Mouse (Mus musculus): ENCODE data around the gene Krt87. TPM values are rescaled to one million over a fixed set of nuclear protein-coding genes. Genes with fewer than 3 reads are reported as not detected.

The Krt87 gene
- total RNA-seq, 2 experiments from 2014 or later: 0.37 TPM; not detected in 1

DNA sequence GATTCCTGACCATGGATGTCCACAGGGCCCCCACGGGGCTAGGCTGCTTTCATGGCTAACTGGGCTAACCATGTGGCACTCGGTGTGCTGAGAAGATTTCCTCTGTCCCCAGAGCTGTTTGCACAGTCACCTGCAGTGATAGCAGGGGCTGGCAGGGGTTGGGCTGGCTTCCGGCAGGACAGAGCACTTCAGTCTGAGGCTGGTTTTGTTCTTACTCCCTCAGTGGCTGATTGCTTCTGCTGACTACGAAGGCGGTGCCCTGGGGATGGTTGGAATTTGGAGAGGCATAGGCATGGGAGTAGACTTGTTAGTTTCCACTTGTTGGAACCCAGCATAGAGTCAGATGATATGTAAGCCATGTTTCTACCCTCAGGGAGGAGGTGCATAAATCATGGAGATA lies 13.7 kb downstream of the Krt87 start:
- no peak for DNase-seq (ENCODE audit: low spot score in 2 of 2)
- intact Hi-C loops (cut with DNase I): no loop called here

- intact Hi-C loops (cut with DNase I): no loop called here
- no peak for DNase-seq (ENCODE audit: low spot score in 2 of 2)
Observed at GRCm38 (mm10) chr15:101420903-101421302, 17.7 kb downstream of the Krt87 start.

DNA sequence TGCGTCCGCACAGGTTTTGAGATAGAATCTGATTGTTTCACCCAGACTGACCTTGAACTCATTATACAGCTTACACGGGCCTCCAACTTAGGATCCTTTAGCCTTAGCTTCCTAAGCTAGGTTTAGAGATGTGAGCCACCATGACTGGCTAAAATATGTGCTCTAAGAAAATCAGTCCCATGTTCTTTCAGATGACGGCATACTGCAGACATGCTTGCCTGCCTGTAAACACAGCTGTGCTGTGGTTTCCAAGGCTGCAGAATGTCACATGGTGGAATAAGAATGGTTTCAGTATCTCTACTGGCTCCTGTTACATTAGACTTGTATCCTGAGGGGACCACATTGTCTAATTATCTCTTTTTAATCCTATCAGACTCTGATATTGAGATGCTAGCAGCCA lies 19.7 kb downstream of the Krt87 start:
- intact Hi-C loops (cut with DNase I): no loop called here
- DNase-seq (ENCODE audit: low spot score in 2 of 2): no peak

DNA sequence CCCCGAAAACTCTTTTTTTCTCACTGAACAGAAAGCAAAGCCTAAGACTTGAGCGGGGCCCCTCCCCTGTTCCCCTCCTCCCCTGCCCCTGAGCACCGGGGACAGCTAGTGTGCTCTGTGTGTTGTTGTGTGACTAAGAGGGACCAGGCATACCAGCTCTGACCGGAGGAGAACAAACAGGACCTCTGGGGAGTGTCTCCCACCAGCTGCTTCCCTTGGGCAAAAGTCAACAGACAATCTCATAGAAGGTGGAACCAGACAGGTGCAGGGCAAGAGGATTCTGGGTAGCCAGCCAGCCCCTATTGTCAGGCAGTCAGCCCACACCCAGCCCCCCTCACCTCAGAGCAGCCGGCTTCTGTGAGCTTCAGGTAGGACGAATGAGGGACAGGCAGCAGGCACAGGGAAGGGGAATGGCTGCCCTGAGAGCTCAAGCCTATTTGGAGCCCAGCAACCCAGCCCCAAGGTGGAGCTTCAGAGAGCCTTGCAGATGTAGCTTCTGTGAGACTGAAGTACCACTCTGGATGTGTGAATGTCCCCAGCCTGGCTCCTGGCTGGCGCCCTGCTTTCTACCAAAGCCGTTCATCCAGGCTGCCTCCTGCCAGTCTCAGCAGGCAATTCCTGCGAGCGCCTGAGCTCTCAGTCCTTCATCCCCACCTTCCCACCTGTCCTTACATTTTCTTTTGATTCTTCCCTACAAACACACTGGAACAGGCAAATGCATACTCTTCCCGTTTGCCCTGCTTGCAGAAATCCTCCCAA lies 23.6 kb downstream of the Krt87 start:
- no peak for DNase-seq (ENCODE audit: low spot score in 2 of 2)
- intact Hi-C loops (cut with DNase I): no loop called here

- intact Hi-C loops (cut with DNase I): no loop called here
- no peak for DNase-seq (ENCODE audit: low spot score in 2 of 2)
Observed at GRCm38 (mm10) chr15:101413916-101414635, 24.5 kb downstream of the Krt87 start.

GRCm38 (mm10) chr15:101412188-101412587 lies 26.4 kb downstream of the Krt87 start:
- intact Hi-C loops (cut with DNase I): no loop called here
- no peak for DNase-seq (ENCODE audit: low spot score in 2 of 2)

GRCm38 (mm10) chr15:101410775-101411174 lies 27.8 kb downstream of the Krt87 start, which contains the start of gene Krt7:
TSS of gene Krt7 (plus strand) at chr15:101411043.
- intact Hi-C loops (cut with DNase I): no loop called here
- no peak for DNase-seq (ENCODE audit: low spot score in 2 of 2)

- no peak for DNase-seq (ENCODE audit: low spot score in 2 of 2)
- intact Hi-C loops (cut with DNase I): no loop called here
Observed at GRCm38 (mm10) chr15:101398269-101398668, 40.3 kb downstream of the Krt87 start.

DNA sequence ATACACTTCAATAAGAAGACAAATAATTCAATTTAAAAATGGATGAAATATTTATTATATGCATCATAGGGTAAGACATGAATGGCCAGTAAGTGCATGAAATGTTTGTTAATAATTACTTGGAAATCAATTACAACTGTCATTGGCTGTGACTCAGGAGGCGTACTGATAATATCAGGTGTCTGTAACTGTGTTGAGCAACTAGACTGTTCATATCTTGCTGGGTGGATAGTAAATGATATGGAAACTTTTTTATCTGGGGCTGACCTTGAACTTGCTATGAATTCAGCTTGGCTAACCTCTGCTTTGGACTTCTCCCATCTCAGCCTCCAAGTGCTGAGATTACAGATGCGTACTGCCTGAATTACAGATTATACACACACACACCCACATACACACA lies 40.9 kb downstream of the Krt87 start:
- DNase-seq (ENCODE audit: low spot score in 2 of 2): no peak
- intact Hi-C loops (cut with DNase I): no loop called here

DNA sequence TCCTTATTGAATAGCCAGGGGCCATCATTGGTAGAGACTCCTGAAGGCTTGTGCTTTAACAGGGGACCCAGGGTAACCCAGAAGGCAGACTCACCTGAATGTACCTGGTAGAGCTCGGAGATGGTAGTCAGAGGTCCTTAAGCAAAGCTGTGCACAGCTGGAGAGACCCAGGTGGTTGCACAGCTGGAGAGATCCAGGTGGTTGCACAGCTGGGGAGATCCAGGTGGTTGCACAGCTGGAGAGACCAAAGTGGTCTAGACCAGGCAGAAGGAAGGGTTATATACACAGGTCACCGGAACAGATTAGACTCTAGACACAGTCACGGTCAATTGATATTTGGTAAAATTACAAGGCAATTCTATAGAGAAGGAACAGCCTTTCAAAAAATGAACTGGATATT lies 41.7 kb downstream of the Krt87 start:
- no peak for DNase-seq (ENCODE audit: low spot score in 2 of 2)

DNA sequence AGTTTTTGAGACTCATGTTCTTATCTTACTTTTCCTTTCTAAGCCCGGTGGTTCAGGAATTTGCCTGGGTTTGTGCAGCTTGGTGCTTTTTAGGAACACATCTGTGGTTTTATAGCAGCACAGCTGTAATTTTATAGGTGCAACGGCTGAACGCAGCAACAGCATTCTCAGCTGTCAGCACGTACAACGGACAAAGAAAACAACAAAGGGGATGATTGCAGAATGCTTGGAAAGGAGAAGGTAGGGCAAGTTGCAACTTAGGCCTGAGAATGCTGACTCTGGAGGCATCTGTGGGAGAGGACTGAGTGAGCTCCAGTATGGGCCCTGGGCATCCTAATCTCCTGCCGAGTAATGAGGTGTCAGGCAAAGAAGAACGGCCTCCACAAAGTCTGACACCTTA lies 42.1 kb downstream of the Krt87 start:
- intact Hi-C loops (cut with DNase I): no loop called here

More for the DNA sequence above, 41.7 kb downstream of the Krt87 start:
- intact Hi-C loops (cut with DNase I): no loop called here

DNA sequence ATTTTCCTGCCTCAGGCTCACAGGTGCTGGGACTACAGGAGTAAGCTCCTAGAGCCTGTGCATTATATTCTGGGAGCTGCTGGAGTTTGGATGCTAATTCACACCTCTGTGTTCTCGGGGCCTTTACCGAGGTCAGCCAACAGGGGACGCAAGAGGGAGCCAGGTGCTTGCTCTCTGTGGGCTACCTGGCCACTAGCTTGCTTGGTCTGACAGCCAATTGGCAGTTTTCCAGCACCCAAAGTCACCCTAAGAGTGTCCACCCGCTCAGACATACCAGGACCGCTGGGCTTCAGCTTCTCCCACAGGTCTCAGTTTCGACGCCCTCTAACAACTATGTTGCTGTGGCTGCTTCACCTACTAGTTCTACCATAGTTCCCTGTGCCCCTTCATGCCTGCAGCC lies 43.7 kb downstream of the Krt87 start:
- intact Hi-C loops (cut with DNase I): no loop called here

More for the DNA sequence above, 42.1 kb downstream of the Krt87 start:
- DNase-seq (ENCODE audit: low spot score in 2 of 2): no peak

GRCm38 (mm10) chr15:101392251-101392650 lies 46.4 kb downstream of the Krt87 start:
- intact Hi-C loops (cut with DNase I): no loop called here
- DNase-seq (ENCODE audit: low spot score in 2 of 2): no peak

More for the DNA sequence above, 43.7 kb downstream of the Krt87 start:
- DNase-seq (ENCODE audit: low spot score in 2 of 2): no peak

GRCm38 (mm10) chr15:101390203-101390602 lies 48.4 kb downstream of the Krt87 start:
- intact Hi-C loops (cut with DNase I): no loop called here

DNA sequence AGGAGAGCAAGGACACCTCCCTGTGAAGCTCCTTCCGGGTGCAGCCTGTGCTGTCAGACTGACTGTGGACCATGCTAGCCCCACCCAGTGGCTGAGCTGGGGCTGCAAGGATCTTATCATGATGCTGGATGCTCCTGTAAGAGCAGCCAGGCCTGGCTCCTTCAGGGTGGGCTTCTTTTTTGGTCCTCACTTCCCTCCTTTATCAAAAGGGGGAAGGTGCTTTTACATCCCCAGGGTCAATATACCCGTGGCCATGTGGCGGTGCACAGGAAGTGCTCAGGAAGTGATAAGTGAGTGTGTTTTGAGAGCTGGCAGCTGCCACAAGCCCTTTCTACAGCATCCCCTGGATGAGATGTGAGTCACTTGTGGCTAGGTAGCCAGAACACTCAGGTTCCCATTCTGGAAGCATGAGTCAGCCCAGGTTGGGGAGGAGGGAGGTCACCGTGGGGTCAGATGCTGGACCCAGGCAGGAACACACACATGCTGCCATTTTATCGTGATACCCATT lies 50.5 kb downstream of the Krt87 start:
- intact Hi-C loops (cut with DNase I): no loop called here
- peak in 1 of 2 experiments; percentile 54 for DNase-seq (ENCODE audit: low spot score in 2 of 2)

More at GRCm38 (mm10) chr15:101390203-101390602, 48.4 kb downstream of the Krt87 start:
- no peak for DNase-seq (ENCODE audit: low spot score in 2 of 2)

DNA sequence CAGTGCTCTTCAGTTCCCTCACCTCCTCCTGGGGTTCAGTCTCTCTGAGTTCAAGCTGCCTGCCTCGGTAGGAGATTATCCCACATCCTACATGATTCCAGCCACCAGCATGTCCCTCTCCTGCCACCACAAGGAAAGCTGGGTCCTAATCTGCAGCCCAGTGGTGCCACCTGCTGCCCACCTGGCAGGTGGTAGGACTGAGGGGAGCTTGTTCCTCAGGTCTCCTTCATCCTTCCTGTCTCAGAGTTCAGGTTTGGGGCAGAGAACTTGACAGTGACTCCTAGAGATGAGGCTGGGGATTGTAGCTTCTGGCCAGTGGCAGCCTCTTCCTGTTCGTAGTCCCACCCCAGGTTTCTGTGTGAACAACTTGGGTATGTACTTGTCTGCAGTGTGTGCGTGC lies 51.4 kb downstream of the Krt87 start:
- no peak for DNase-seq (ENCODE audit: low spot score in 2 of 2)
- intact Hi-C loops (cut with DNase I): loop anchor here (2.0 kb wide), 1 partner anchor 46 kb away; no protein-coding TSS in a partner anchor

GRCm38 (mm10) chr15:101385064-101385463 lies 53.5 kb downstream of the Krt87 start:
- intact Hi-C loops (cut with DNase I): no loop called here
- DNase-seq (ENCODE audit: low spot score in 2 of 2): no peak

DNA sequence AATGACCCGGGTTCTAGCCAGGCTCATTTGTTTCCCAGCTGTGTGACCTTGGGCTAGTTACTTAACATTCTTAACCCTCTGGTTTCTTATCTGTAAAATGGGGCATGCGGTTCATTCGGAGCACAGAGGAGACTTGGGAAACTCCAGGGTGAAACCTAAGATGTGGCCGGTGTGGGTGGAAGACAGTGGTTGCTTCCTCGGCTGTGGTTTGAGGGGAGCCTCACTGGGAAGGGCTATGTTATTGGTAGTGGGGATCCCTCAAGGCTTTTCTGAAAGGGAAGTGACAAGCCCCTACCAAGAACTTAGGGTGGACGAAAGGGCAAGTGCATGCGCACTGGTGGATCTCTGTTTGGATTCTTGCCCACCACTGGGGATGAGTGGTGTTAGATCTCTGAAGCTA lies 54.0 kb downstream of the Krt87 start:
- DNase-seq (ENCODE audit: low spot score in 2 of 2): no peak
- intact Hi-C loops (cut with DNase I): no loop called here

GRCm38 (mm10) chr15:101382811-101383210 lies 55.8 kb downstream of the Krt87 start:
- intact Hi-C loops (cut with DNase I): no loop called here

DNA sequence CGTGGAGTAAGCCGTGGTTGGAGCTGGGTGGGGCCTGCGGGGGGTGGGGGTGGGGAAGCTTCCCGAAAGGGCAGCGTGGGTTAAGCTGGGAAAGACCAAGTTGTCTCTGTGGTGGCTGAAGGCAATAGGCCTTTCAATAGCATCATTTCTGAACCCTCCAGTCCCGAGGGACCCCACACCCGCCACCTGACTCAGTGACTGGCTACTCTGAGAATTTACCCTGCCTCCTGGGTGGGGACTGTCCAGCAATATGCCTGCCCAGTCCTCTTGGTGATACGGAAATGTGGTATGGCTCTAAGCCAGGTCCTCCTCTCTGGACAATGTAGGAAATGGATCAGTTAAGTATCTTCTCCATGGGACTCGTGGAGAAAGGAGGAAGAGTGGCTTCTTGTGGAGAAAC lies 56.8 kb downstream of the Krt87 start:
- DNase-seq (ENCODE audit: low spot score in 2 of 2): no peak
- intact Hi-C loops (cut with DNase I): no loop called here

More at GRCm38 (mm10) chr15:101382811-101383210, 55.8 kb downstream of the Krt87 start:
- DNase-seq (ENCODE audit: low spot score in 2 of 2): no peak
